Mouse (Mus musculus) common myeloid progenitor, adult 5-6 weeks (primary cell): Measurements from ENCODE around the gene Dcdc2c. TPM values are rescaled to one million over a fixed set of nuclear protein-coding genes. Genes with fewer than 3 reads are reported as not detected.

Experiments used
- ATAC-seq: replicated peaks from 2 replicates; pipeline ENCODE4 v1.8.0; 2016; ENCODE audit warnings: low read depth, mild to moderate bottlenecking, moderate TSS enrichment, inconsistent platforms; ENCODE audit not compliant: poor library complexity, severe bottlenecking
- total RNA-seq: library from RNA; stranded (forward); fragments of 200-1000, 187-1606 nt; gene quantifications from 2 replicates; pipeline ENCODE4 v1.2.3, GENCODE M21; 2017

Gene Dcdc2c
- total RNA-seq, 1 experiment from 2014 or later, result not detected

DNA sequence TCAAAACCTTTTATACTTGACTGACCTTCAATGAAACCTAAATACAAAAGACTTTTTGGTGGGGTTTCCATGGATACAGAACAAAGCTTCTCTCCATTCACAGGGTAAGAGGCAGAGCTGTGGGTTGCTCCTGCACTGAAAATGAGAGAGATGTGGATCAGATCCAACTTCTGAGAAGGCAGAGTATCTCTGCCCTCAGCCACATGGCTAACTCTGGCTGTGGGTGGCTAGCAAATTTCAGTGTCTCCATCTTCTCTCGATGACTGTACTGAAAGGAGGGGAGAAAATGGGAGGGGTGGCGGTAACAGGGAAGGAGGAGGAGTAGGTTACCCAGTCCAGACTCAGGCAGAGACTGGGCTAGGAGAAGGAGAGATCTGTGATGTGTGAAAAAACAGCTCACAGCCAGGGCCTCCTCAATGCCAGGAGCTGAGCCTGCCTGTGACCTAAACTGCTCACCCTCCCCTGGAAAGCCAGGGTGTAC is 91.2 kb downstream of the Dcdc2c start:
- ATAC-seq, result no peak

DNA sequence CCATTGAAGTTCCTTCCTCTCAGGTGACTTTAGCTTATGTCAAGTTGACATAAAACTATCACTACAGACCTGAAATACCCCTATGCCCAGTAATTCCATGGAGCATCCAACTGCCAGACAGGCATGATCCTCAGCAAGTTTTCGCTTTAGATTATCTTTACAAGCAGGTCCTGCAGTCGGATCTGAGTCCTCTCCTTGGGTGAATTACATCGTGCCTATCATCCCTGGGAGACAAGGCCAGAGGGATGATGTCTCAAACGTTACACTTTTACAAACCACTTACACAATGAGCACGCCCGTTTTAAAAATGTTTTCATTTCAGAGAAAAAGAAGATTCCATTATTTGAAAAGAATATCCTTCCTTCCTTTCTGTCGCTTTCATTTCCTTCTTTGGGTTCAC is 91.7 kb downstream of the Dcdc2c start:
- no peak for ATAC-seq

DNA sequence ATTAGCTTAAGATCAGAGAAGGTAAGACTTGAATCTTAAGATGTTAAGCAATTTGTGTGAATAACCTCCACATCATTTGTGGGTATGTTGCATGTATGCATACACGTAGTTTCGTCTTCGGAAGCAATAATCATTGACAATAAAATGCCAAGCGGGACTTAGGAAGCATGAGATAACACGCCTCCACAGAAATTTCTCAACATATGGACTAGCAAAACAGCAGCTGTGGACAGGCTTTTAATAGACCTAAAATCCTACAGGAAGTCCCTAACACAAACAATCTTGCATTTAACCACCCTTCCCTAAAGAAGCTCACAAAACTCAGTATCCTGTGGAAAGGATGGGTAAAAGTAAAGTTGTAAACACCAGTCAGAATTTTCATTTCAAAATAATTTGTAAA is 93.4 kb downstream of the Dcdc2c start:
- no peak for ATAC-seq

DNA sequence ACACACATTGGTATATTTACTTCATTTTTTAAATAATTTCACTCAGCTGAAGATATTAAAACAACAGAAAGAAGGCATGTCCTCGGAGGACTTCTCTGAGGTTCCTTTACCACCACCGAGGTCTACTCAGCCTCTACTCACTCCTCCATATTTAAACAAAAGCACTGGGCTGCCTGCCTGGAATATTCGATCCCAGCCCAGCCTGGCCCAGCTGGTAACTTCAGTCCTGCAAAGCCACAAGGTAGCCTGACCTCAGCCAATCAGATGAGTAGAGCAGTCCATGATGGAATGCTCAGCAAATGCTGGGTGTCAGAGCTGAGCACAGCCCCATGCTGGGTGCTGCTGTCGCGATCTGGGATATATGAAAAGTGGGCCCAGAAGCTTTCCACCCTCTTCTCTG is 115.7 kb downstream of the Dcdc2c start:
- no peak for ATAC-seq

DNA sequence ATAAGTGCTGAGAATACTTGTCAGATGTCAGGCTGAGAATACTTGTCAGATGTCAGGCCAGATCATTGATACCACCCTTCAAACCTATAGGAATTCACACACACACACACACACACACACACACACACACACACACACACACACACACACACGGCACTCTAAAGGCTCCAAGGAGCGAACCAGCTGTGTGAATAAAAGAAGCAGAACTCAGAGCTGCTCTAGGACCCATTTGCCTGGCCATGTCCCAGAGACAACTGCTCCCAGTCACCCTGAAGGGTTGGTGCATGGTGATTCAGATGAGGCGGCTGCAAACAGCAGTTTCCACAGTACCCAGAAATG is 119.5 kb downstream of the Dcdc2c start:
- no peak for ATAC-seq

DNA sequence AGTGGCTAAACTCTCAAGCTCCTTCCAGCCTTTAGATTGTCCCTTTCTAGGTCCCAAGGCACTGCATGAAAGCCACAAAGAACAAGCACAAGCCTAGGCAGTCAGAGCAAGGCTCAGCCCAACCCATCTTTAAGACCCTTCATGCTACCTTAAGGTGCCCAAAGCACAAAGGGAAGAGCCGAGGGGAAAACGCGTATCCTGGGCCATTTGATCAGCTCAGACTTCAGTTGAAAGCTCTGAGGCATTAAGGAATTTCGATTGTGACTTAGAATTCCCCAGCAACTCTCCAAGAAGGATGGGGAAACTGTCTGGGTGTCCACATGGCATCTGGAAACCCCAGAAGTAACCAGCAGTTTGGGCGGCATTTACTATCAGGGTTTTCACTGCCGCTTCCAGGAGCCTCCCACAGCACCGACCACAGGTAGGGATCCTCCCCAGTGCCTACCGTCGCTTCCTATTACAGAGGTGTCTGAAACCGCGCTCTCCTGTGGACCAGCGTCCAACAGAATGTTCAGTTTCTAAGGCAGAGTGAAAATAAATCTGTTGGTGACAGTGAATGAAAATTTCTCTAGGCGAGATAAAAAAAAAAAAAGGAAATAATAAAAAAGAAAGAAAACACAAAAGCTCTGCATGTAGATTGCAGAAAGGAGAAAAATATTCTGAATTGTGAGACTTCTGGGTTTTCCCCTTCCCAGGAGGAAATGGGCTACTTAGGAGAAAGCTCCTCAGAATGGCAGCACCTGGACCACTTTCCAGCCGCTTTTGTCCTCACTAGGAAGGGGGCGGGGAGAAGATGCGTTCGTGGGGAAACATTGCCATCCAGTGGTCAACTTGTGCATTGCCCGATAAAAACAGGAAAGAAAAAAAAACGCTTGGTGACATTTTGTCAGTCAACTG is 120.1 kb downstream of the Dcdc2c start:
- ATAC-seq, result peak; percentile 72

DNA sequence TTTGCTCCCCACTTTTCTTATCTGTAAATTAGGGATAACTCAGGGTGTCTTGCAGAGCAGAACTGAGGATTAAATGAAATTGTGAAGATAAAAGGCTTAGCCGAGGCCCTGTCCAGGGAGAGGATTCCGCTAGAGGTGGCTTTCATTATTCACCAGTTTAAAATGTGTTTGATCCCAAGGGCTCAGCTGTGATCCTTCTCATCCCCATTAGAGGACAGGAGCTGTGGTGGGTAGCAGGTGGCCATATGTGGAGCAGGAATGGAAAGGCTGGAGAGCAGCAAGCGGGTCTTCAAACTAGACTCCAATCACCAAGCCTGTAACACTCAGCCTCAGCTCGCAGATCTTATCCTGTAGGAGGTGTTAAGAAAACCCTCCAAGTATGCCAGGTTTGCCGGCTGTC is 122.3 kb downstream of the Dcdc2c start:
- ATAC-seq, result no peak

DNA sequence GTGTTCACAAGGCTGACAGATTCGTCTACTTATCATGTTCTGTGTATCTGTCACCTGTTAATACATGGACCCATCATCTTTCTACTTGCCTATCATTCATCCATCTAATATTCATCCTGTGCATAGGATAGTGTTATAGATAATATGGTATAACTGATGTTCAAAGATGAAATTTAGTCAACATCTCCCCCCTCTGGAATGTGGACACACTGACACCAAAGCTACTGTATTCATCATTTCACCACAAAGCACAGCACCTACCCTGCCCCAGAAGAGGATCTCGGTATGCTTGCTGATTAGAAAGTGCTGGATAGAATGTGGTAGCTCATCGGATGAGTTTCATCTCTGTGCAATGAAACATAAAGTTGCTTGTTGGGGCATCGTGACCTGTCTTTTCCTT is 135.2 kb downstream of the Dcdc2c start:
- no peak for ATAC-seq

DNA sequence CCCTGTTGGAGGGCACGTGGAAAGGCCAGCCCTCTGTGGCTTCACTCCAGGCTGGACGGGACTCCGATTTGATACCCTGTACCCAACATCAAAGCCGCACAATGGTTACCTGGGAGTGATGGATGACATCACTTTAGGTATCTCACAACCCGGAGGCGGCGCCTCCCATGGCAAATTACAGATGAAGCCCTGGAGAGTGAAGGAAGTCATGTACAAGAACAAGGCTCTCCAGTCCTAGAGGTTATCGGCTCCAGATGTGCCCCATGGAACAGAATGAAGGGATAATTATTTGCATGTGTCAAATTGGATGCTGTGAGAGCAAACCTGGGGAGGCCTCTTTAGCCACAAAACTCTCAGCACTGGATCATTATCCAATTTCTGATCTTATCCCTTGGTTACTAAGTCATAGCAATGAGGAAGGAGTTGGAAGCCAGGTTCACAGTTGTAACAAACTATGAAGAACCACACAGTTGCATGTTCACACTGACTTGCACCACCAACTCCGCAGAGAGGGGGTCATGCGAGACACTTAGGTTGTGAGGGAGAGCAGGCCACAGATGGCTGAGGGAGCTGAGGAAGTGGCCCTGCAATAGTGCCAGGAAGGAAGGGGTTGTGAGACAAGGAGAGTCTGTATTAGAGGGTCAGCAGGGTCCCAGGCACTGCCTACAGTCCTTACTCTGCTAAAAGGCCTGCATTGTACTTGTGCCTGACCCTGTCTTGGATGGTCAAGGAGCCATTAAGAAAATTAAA is 144.4 kb downstream of the Dcdc2c start:
- ATAC-seq, result no peak

DNA sequence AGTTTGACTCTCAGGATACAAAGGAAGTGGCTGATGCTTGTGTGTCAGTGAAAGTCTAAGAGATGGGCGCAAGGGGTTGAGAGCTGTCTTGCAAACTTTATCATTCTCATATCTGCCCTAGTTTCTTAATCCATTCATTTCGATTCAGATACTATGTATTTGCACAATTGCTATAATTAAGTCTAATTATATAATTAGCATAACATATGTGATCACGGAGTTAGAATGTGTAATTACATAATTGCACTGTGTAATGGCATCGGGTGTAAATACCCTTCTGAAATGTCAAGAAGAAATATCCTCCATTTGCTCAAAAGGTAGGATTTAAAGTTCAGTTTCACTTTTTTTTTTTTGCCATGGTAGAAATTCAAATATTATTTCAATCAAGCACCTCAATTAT is 149.9 kb downstream of the Dcdc2c start:
- no peak for ATAC-seq

DNA sequence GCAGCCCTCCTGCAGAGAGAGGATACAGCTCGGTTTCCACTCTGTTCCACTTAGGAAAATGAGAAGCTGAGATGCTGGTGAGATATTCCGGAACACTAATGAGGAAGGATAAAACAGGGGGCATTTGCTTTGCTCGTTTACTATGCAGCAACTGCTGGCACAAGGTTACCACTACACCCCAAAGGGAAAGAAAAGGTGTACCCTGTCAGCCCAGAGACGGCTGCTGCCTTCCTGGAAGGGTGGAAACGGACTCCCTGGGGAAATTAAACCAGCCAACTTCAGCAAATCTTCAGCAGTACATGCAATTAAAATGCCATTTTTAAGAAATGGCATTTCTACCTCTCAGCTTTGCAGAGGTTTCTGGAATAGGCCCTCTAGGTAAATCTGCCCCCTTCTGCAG is 150.8 kb downstream of the Dcdc2c start:
- ATAC-seq, result no peak

DNA sequence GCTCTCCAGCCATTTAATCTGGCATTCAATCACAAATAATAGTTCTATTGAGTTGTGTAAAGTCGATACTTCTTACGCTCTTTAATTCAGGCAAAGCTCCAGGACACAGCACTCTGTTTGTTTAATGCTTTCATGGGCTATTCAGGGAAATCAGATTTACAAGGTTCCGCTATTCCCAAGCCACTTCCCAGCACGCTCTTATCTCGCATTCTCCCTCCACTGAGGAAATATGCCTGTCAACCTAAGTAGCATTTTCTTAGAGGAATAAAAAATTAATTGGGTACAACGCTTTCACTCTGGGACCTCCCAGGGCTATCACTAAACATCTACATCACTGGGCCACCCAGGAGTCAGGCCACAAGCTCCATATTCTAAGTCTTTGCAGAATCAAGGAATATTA is 160.1 kb downstream of the Dcdc2c start:
- no peak for ATAC-seq

Other genes starting within 250 kb of the Dcdc2c start
- not detected in 2 replicates for gene Allc, start 30.1 kb upstream of the Dcdc2c start, total RNA-seq
- gene Colec11, start 71.0 kb upstream of the Dcdc2c start, total RNA-seq, result not detected in 2 replicates
- 5,654 and 5,856 TPM in 2 replicates for gene Rps7, start 83.6 kb upstream of the Dcdc2c start, total RNA-seq
- 20.8 and 21.5 TPM in 2 replicates for gene Rnaseh1, start 97.2 kb upstream of the Dcdc2c start, total RNA-seq
- gene Adi1, start 122.8 kb upstream of the Dcdc2c start, total RNA-seq, result 34.9 and 49.0 TPM in 2 replicates
- 57.3 and 57.8 TPM in 2 replicates for gene Trappc12, start 198.1 kb upstream of the Dcdc2c start, total RNA-seq
- 21.7 and 27.4 TPM in 2 replicates for gene Eipr1, start 199.4 kb upstream of the Dcdc2c start, total RNA-seq